ENCODE assay signal across 8 mouse cellular contexts in genomic region chrX:103914790-103915189, GRCm38 (mm10).
A peak's percentile ranks its signal among the peaks of the same experiment; 100 is the strongest.
DNase-seq lines count a peak whose midpoint lies in the region; ATAC-seq and TF ChIP-seq lines count a peak whose summit lies in the region.

No protein-coding gene starts in this region.

- no peaks in the 10 kb centered on the region for H3K4me1 ChIP-seq in heart, embryonic 12.5 days (replicated peaks)
- H3K4me1 ChIP-seq in E14TG2a.4 (replicated peaks; ENCODE audit: low read depth, low read length) = no peaks in the 10 kb centered on the region
- no peaks in the 10 kb centered on the region for H3K4me1 ChIP-seq in forebrain, embryonic 14.5 days (ENCODE audit: control insufficient read depth, insufficient read depth, low read length)
- H3K4me1 ChIP-seq in lung, adult 2 months (ENCODE audit: control insufficient read depth, insufficient read depth, low read length) = no peaks in the 10 kb centered on the region

- no peaks in the 10 kb centered on the region for H3K36me3 ChIP-seq in heart, embryonic 12.5 days
- no peaks in the 10 kb centered on the region for H3K36me3 ChIP-seq in E14TG2a.4 (ENCODE audit: insufficient read depth, low read length)
- H3K36me3 ChIP-seq in forebrain, embryonic 14.5 days (ENCODE audit: control insufficient read depth, insufficient read depth, low read length) = no peaks in the 10 kb centered on the region

- peak; percentile 86 for DNase-seq in heart, adult 11 months
- DNase-seq in c-Kit-positive CD71-positive TER-119-negative erythroid progenitor cells, embryonic 14.5 days (ENCODE audit: low read depth) = peak; percentile 20
- DNase-seq in forebrain, embryonic 14.5 days (ENCODE audit: low spot score) = peak; percentile 68
- DNase-seq in layer of hippocampus, adult 11-12 months (ENCODE audit: low spot score) = peak; percentile 69
- peak; percentile 15 for DNase-seq in lung, adult 2 months
- peak; percentile 8 to 56 for DNase-seq in spleen, postnatal 10 days (ENCODE audit: low spot score in 2 of 2)

- no peak overlapping the region for H3K27ac ChIP-seq in heart, embryonic 12.5 days (ENCODE audit: poor library complexity, severe bottlenecking)
- H3K27ac ChIP-seq in forebrain, embryonic 14.5 days (ENCODE audit: low read depth, low read length) = no peak overlapping the region

- no peak for ATAC-seq in heart, embryonic 12.5 days (ENCODE audit: insufficient number of reproducible peaks, low FRiP score)
- ATAC-seq in forebrain, embryonic 14.5 days = peak; percentile 48; the same call in 1 of the 2 replicates

- no peak overlapping the region for H3K4me2 ChIP-seq in heart, embryonic 12.5 days
- no peak overlapping the region for H3K4me2 ChIP-seq in forebrain, embryonic 14.5 days (ENCODE audit: low read length)

- peaks cover 50% of the 10 kb centered on the region for H3K27me3 ChIP-seq in heart, embryonic 12.5 days (replicated peaks)
- peaks cover 25% of the 10 kb centered on the region for H3K27me3 ChIP-seq in E14TG2a.4 (ENCODE audit: insufficient read depth, low read length)
- no peaks in the 10 kb centered on the region for H3K27me3 ChIP-seq in forebrain, embryonic 14.5 days (replicated peaks; ENCODE audit: control insufficient read depth, insufficient read depth, low read length)

- 8% methylated on average over 3 of the region's 3 CpGs for WGBS in heart, embryonic 12.5 days
- 6% methylated on average over 3 of the region's 3 CpGs for WGBS in forebrain, embryonic 14.5 days
- WGBS in lung, adult 2 months = 13% methylated on average over 3 of the region's 3 CpGs

- H3K9me3 ChIP-seq in heart, embryonic 12.5 days (replicated peaks) = no peaks in the 10 kb centered on the region
- H3K9me3 ChIP-seq in E14TG2a.4 (ENCODE audit: low read length) = no peaks in the 10 kb centered on the region
- no peaks in the 10 kb centered on the region for H3K9me3 ChIP-seq in forebrain, embryonic 14.5 days (replicated peaks; ENCODE audit: control insufficient read depth, low read length)

- peak; percentile 49 for TF ChIP-seq CTCF in E14TG2a.4 (conservative IDR thresholded peaks at IDR 0.05; ENCODE audit: low read length)
- TF ChIP-seq CTCF in lung, adult 2 months (IDR thresholded peaks at IDR 0.05; ENCODE audit: insufficient read depth, low read length) = peak; percentile 57

- TF ChIP-seq POLR2A in lung, adult 2 months (IDR thresholded peaks at IDR 0.05; ENCODE audit: borderline replicate concordance, extremely low read depth, low read depth, low read length) = no peak

- no peak overlapping the region for H3K9ac ChIP-seq in heart, embryonic 12.5 days
- no peak overlapping the region for H3K9ac ChIP-seq in forebrain, embryonic 14.5 days (ENCODE audit: low read length)

- no peak overlapping the region for H3K4me3 ChIP-seq in heart, embryonic 12.5 days
- H3K4me3 ChIP-seq in E14TG2a.4 (replicated peaks; ENCODE audit: low read length) = no peak overlapping the region
- H3K4me3 ChIP-seq in forebrain, embryonic 14.5 days (ENCODE audit: low read depth, low read length) = no peak overlapping the region
- H3K4me3 ChIP-seq in lung, adult 2 months (replicated peaks; ENCODE audit: extremely low read depth, low read depth, low read length) = no peak overlapping the region

Comparison
In these comparisons a context has a peak if more than half of its experiments do, and no peak if none do; other contexts are left out.
1. DNase-seq: peak in every context shown above with its lines; median percentile 86 in heart, adult 11 months; 69 in layer of hippocampus, adult 11-12 months; 68 in forebrain, embryonic 14.5 days; 32 in spleen, postnatal 10 days; 20 in c-Kit-positive CD71-positive TER-119-negative erythroid progenitor cells, embryonic 14.5 days; 15 in lung, adult 2 months.